Mouse (Mus musculus) CH12.LX (cell line): ENCODE measurements around the gene Rassf5. TPM values are rescaled to one million over a fixed set of nuclear protein-coding genes. Genes with fewer than 3 reads are reported as not detected.
A peak's percentile ranks its signal among the peaks of the same experiment; 100 is the strongest.

Experiments
- DNase-seq: peaks from one replicate; pipeline ENCODE4 v3.0.0-alpha.2; 2013; ENCODE audit errors: extremely low read depth
- H3K27ac ChIP-seq: 2 replicates; pipeline ENCODE4 v1.5.1; 2012; ENCODE audit warnings: low read depth, mild to moderate bottlenecking, control low read depth, moderate library complexity; ENCODE audit not compliant: insufficient read depth
- H3K27me3 ChIP-seq: replicated peaks from 2 replicates; pipeline ENCODE3; 2012; ENCODE audit warnings: inconsistent platforms
- H3K36me3 ChIP-seq, 2 experiments: replicated peaks in 1 of 2; 2 replicates each; pipeline versions ENCODE3 to v1.6.1; 2012; ENCODE audit warnings: inconsistent platforms in 1 of 2, low read length in 1 of 2, mild to moderate bottlenecking in 1 of 2, mixed read lengths in 1 of 2, moderate library complexity in 1 of 2; ENCODE audit not compliant: control insufficient read depth in 1 of 2, insufficient read depth in 1 of 2
- H3K4me1 ChIP-seq, 2 experiments: 2 replicates each; pipeline ENCODE4 v1.6.1; 2012; ENCODE audit warnings: inconsistent platforms in 1 of 2, moderate library complexity in 1 of 2; ENCODE audit not compliant: insufficient read depth in 2 of 2, control insufficient read depth in 1 of 2
- H3K4me2 ChIP-seq: 2 replicates; pipeline ENCODE4 v1.6.1; 2012; ENCODE audit warnings: low read depth, mild to moderate bottlenecking, control low read depth; ENCODE audit not compliant: poor library complexity, insufficient read depth, severe bottlenecking
- H3K4me3 ChIP-seq, 3 experiments: fragments of 150-350 bp in 1 of 3; sonication (generic) in 1 of 3; replicated peaks in 1 of 3; 2 replicates each; pipeline versions ENCODE3 to v1.5.1; 2011 to 2012; ENCODE audit warnings: low read depth in 2 of 3, low read length in 2 of 3, mild to moderate bottlenecking in 2 of 3, moderate library complexity in 2 of 3, control low read depth in 1 of 3, improper control_type of control experiment in 1 of 3, inconsistent platforms in 1 of 3, mixed read lengths in 1 of 3; ENCODE audit not compliant: poor library complexity in 1 of 3
- H3K79me2 ChIP-seq: replicated peaks from 2 replicates; pipeline ENCODE4 v1.6.1; 2012; ENCODE audit warnings: mild to moderate bottlenecking, moderate library complexity; ENCODE audit not compliant: control insufficient read depth, poor library complexity, insufficient read depth, severe bottlenecking; ENCODE audit errors: extremely low read depth
- H3K9ac ChIP-seq: 2 replicates; pipeline ENCODE4 v1.6.1; 2012; ENCODE audit warnings: low read depth, mild to moderate bottlenecking, control low read depth, moderate library complexity; ENCODE audit not compliant: insufficient read depth
- H3K9me3 ChIP-seq: replicated peaks from 2 replicates; pipeline ENCODE3; 2012; ENCODE audit warnings: low read length, inconsistent platforms, mixed read lengths
- CHD2 ChIP-seq: IDR thresholded peaks from 2 replicates; pipeline ENCODE4 v1.6.1; 2011; ENCODE audit warnings: low read length, improper control_type of control experiment
- CTCF ChIP-seq, 2 experiments: IDR thresholded peaks in 1 of 2; conservative IDR thresholded peaks in 1 of 2; 2 replicates each; pipeline ENCODE4 v1.5.1; 2011 to 2012; ENCODE audit warnings: low read depth in 2 of 2, low read length in 2 of 2, improper control_type of control experiment in 1 of 2, inconsistent platforms in 1 of 2, mild to moderate bottlenecking in 1 of 2, moderate library complexity in 1 of 2
- E2F4 ChIP-seq: IDR thresholded peaks from 2 replicates; pipeline ENCODE4 v1.6.1; 2011; ENCODE audit warnings: low read depth, low read length, improper control_type of control experiment; ENCODE audit not compliant: insufficient replicate concordance
- GABPA ChIP-seq: IDR thresholded peaks from 2 replicates; pipeline ENCODE4 v1.6.1; 2012; ENCODE audit warnings: low read depth, low read length, improper control_type of control experiment, inconsistent platforms; ENCODE audit not compliant: insufficient replicate concordance
- HCFC1 ChIP-seq: IDR thresholded peaks from 2 replicates; pipeline ENCODE4 v1.6.1; 2012; ENCODE audit warnings: low read depth, mild to moderate bottlenecking, inconsistent platforms, low read length, improper control_type of control experiment
- IRF4 ChIP-seq: IDR thresholded peaks from 2 replicates; pipeline ENCODE4 v1.6.1; 2014; ENCODE audit warnings: low read depth, mild to moderate bottlenecking, inconsistent platforms, low read length, improper control_type of control experiment
- RAD21 ChIP-seq: IDR thresholded peaks from 2 replicates; pipeline ENCODE4 v1.6.1; 2011; ENCODE audit warnings: low read depth, mild to moderate bottlenecking, low read length, improper control_type of control experiment, moderate library complexity
- SIN3A ChIP-seq: IDR thresholded peaks from 2 replicates; pipeline ENCODE4 v1.6.1; 2012; ENCODE audit warnings: low read length, improper control_type of control experiment, inconsistent platforms
- SMC3 ChIP-seq: IDR thresholded peaks from 2 replicates; pipeline ENCODE4 v1.6.1; 2011; ENCODE audit warnings: low read depth, low read length, improper control_type of control experiment
- UBTF ChIP-seq: IDR thresholded peaks from 2 replicates; pipeline ENCODE4 v1.6.1; 2012; ENCODE audit warnings: low read depth, mild to moderate bottlenecking, inconsistent platforms, low read length, improper control_type of control experiment, moderate library complexity
- USF1 ChIP-seq: IDR thresholded peaks from 2 replicates; pipeline ENCODE4 v1.6.1; 2014; ENCODE audit warnings: low read depth, mild to moderate bottlenecking, inconsistent platforms, low read length, improper control_type of control experiment
- dilution Hi-C: fragments of 300-500 bp; cut with MboI; formaldehyde crosslinking; loops from 2 replicates; pipeline ENCODE4 v1.14.3; 2020; ENCODE audit warnings: low sequenced_read_pairs; ENCODE audit not compliant: extremely low pct_unique_long_range_greater_than_20kb, extremely low pct_ligation_motif_present
- in situ Hi-C: fragments of 300-500 bp; cut with MboI; formaldehyde crosslinking; loops from 3 replicates; pipeline ENCODE4 v1.14.3; 2019; ENCODE audit warnings: low sequenced_read_pairs, low pct_ligation_motif_present, low pct_unique_long_range_greater_than_20kb, mixed read lengths
- polyA plus RNA-seq: library from polyadenylated mRNA; unstranded; fragments of >175 nt; gene quantifications from 2 replicates; pipeline ENCODE4 v1.2.1, GENCODE M21; 2012; ENCODE audit warnings: low read depth; ENCODE audit not compliant: insufficient read length
- total RNA-seq, 2 experiments: library from RNA; depleted of rRNA; stranded (reverse); fragments of 300-350 nt in 1 of 2; fragments of >200 nt in 1 of 2; gene quantifications; 2 replicates each; pipeline ENCODE4 v1.2.3; 2012 to 2014

Gene Rassf5
- total and polyA plus RNA-seq, 3 experiments = 11.5 to 32.1 (median 16.3) TPM

DNA sequence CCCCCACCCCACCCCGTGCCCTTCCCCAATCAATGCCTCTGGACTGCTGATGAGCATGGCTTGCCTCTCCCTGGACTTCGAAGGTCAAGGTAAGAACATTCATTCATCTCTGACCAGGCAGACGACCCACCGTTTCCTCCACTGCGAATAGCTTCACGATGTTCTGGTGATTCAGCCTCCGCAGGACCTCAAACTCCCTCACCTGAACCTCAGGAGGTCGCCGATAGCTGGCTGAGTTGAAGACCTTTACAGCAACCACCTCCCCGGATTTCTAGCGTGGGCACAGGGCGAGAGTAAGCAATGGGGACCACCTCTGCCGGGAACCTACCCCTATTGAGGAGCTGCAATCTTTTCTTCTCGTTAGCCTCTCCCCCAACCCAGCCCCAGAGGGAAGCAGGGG is 30.5 kb upstream of the Rassf5 start (continued):
- TF ChIP-seq IRF4 (no peak), HCFC1 (no peak)
- TF ChIP-seq, all 38 proteins: peak for 0

DNA sequence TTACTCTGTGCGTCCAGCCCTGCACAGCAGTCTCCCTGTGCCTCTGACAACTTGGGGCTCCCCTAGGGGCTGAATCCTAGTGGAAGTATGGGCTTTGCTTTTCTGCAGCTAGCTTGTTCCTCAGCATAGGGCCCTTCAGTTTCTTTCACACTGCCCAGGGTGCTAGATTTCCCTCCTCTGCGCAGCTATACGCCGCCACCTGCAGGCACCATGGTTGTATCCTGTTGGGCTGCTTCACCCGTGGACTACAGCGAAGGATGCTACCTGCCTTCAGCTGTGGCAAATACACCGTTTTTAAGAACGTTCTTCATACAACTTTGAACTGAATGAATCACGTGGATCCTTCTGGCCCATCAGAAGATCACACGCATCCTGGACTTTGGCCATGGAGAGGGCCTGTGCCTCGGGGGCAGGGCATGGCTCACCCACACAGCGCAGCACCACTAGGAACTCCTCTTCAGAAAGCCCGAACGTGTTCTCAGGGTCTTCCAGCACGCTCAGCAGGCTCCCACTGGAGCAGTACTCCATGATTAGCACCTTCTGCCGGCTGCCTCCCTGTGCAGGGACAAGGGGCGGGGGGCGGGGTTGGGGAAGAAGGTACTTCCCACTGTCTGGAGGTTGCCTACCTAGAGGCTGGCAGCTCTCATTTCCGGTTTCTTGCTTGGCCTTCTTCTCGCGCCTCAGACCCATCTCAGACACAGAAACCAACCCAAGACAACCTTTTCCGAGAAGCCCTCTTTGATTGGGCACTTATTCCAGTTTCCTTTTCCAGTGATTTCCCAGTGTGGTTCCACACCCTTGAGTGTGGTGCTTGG is 29.9 kb upstream of the Rassf5 start:
- peaks cover 45 to 74% of the 10 kb centered on the region in 2 experiments for H3K36me3 ChIP-seq
- TF ChIP-seq CHD2 (no peak), SMC3 (no peak), USF1 (no peak), RAD21 (no peak; the same call in none of the 2 replicates), SIN3A (no peak), CTCF (conservative IDR thresholded peaks at IDR 0.05 in 1 of 2, IDR thresholded peaks at IDR 0.05 in 1 of 2; ENCODE audit: low read depth in 2 of 2, low read length in 2 of 2) (peak in 1 of 2 experiments; percentile 37; a peak in 2 of 4 replicates)
- H3K4me2 ChIP-seq = no peak overlapping the region
- in situ Hi-C loops (no loop called here), dilution Hi-C loops (no loop called here)
- H3K27me3 ChIP-seq = no peaks in the 10 kb centered on the region
- no peak overlapping the region for H3K4me3 ChIP-seq
- H3K79me2 ChIP-seq = peaks cover 18% of the 10 kb centered on the region
- DNase-seq = no peak
- no peaks in the 10 kb centered on the region for H3K9me3 ChIP-seq
- peaks cover 10 to 60% of the 10 kb centered on the region in 2 experiments for H3K4me1 ChIP-seq
- no peak overlapping the region for H3K27ac ChIP-seq
- H3K9ac ChIP-seq = no peak overlapping the region

DNA sequence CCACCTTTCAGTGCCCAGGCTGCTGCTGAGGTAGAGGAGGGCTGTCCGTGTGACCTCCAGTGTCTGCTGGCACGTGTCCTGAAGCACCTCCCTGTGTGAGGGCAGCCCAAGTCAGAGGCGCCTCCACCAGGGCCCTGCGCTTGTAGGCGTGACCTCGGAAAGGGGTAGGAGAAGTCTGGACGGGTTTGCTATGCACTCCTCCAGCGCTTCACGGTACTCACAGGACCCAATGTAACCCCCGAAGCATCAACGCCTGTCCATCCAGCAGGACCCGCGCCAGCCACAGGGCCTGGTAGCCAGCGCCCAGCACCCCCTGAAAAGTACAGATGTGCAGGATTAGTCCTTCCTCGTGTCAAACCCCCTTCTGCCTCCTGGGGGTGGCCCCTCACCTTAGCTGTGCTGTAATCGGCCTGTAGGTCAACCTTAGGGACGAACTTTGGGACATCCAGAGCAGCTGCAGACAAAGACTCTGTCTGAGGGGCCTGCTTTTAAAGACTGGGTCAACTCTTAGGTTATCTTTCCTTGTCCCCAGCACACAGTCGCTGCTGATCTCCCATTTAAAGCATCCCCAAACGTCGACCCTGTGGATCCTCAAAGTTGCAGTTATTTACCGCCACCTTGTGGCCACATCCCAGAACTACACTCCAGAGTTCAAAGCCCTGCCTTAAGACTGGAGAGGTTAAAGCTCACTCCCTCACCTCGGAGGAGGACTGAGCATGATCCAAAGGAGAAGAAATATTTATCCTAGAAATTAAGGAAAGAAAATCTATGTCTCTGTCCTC is 24.9 kb upstream of the Rassf5 start:
- TF ChIP-seq RAD21 = peak; percentile 74
- peak; percentile 65 for TF ChIP-seq SMC3
- no peak for TF ChIP-seq E2F4
- TF ChIP-seq UBTF = no peak
- TF ChIP-seq GABPA = no peak
- peak; percentile 87 to 89 for TF ChIP-seq CTCF (conservative IDR thresholded peaks at IDR 0.05 in 1 of 2, IDR thresholded peaks at IDR 0.05 in 1 of 2; ENCODE audit: low read depth in 2 of 2, low read length in 2 of 2)
- TF ChIP-seq, all 38 proteins: peak for 3
- H3K4me3 ChIP-seq = no peak overlapping the region
- dilution Hi-C loops = no loop called here
- no peak overlapping the region for H3K4me2 ChIP-seq
- no peaks in the 10 kb centered on the region for H3K9me3 ChIP-seq
- in situ Hi-C loops = no loop called here
- H3K27me3 ChIP-seq = no peaks in the 10 kb centered on the region
- H3K79me2 ChIP-seq = no peaks in the 10 kb centered on the region
- H3K27ac ChIP-seq = no peak overlapping the region
- H3K36me3 ChIP-seq = peaks cover 76 to 98% of the 10 kb centered on the region in 2 experiments
- H3K4me1 ChIP-seq = peaks cover 0 to 28% of the 10 kb centered on the region in 2 experiments; a peak in 2 of 4 replicates
- no peak overlapping the region for H3K9ac ChIP-seq
- peak; percentile 79 for DNase-seq
